Mouse (Mus musculus) heart, embryonic 12.5 days (tissue): ENCODE results near the gene Galt. TPM values are rescaled to one million over a fixed set of nuclear protein-coding genes. Genes with fewer than 3 reads are reported as not detected.

Experiments used
- ATAC-seq: fragments of 200-750 bp; cut with Nextera tagmentation; 2 replicates; pipeline ENCODE4 v1.8.0; 2017; ENCODE audit warnings: moderate TSS enrichment, moderate library complexity; ENCODE audit not compliant: insufficient number of reproducible peaks, low FRiP score
- H3K27ac ChIP-seq: fragments of 300-500 bp; sonication (generic); 2 replicates; pipeline ENCODE4 v1.5.1; 2016; ENCODE audit warnings: mild to moderate bottlenecking, moderate library complexity; ENCODE audit not compliant: poor library complexity, severe bottlenecking
- H3K27me3 ChIP-seq: fragments of 300-500 bp; sonication (generic); replicated peaks from 2 replicates; pipeline ENCODE4 v1.6.1; 2016; ENCODE audit warnings: mild to moderate bottlenecking, moderate library complexity
- H3K36me3 ChIP-seq: fragments of 300-500 bp; sonication (generic); 2 replicates; pipeline ENCODE4 v1.6.1; 2016; ENCODE audit warnings: mild to moderate bottlenecking, moderate library complexity
- H3K4me1 ChIP-seq: fragments of 300-500 bp; sonication (generic); replicated peaks from 2 replicates; pipeline ENCODE4 v1.6.1; 2016; ENCODE audit warnings: mild to moderate bottlenecking
- H3K4me2 ChIP-seq: fragments of 300-500 bp; sonication (generic); 2 replicates; pipeline ENCODE4 v1.6.1; 2016; ENCODE audit warnings: mild to moderate bottlenecking, moderate library complexity
- H3K4me3 ChIP-seq: fragments of 300-500 bp; sonication (generic); 2 replicates; pipeline ENCODE4 v1.5.1; 2016; ENCODE audit warnings: mild to moderate bottlenecking
- H3K9ac ChIP-seq: fragments of 300-500 bp; sonication (generic); 2 replicates; pipeline ENCODE4 v1.6.1; 2016; ENCODE audit warnings: mild to moderate bottlenecking, moderate library complexity
- H3K9me3 ChIP-seq: fragments of 300-500 bp; sonication (generic); replicated peaks from 2 replicates; pipeline ENCODE4 v1.6.1; 2016; ENCODE audit warnings: mild to moderate bottlenecking, moderate library complexity
- WGBS: fragments of 180-500 bp; shearing (Covaris S2); methylation state at CpG from one replicate; pipeline ENCODE4 v1.1.7; 2016; 5-methylcytosine and 5-hydroxymethylcytosine counted together
- polyA plus RNA-seq: library from polyadenylated mRNA; unstranded; fragments of >200 nt; fragmentation: Nextera tagmentation; extraction: Ambion mirVana; gene quantifications from 2 replicates; pipeline ENCODE4 v1.2.1, GENCODE M21; 2016

The Galt gene
- polyA plus RNA-seq, 1 experiment from 2014 or later = 54.6 TPM

GRCm38 (mm10) chr4:41715082-41715481, 39.9 kb upstream of the Galt start:
- H3K4me2 ChIP-seq = no peak overlapping the region
- no peak overlapping the region for H3K4me3 ChIP-seq
- H3K4me1 ChIP-seq = peaks cover 23% of the 10 kb centered on the region
- no peaks in the 10 kb centered on the region for H3K9me3 ChIP-seq
- WGBS = 71% methylated on average over 8 of the region's 8 CpGs
- H3K36me3 ChIP-seq = peaks cover 52% of the 10 kb centered on the region
- H3K9ac ChIP-seq = no peak overlapping the region
- no peaks in the 10 kb centered on the region for H3K27me3 ChIP-seq
- no peak for ATAC-seq
- H3K27ac ChIP-seq = no peak overlapping the region

GRCm38 (mm10) chr4:41715596-41715995, 39.4 kb upstream of the Galt start:
- peaks cover 23% of the 10 kb centered on the region for H3K4me1 ChIP-seq
- H3K4me3 ChIP-seq = no peak overlapping the region
- H3K27ac ChIP-seq = no peak overlapping the region
- no peak for ATAC-seq
- WGBS = 84% methylated on average over 5 of the region's 5 CpGs
- H3K9ac ChIP-seq = no peak overlapping the region
- peaks cover 57% of the 10 kb centered on the region for H3K36me3 ChIP-seq
- H3K4me2 ChIP-seq = no peak overlapping the region
- H3K27me3 ChIP-seq = no peaks in the 10 kb centered on the region
- H3K9me3 ChIP-seq = no peaks in the 10 kb centered on the region

GRCm38 (mm10) chr4:41716834-41717233, 38.2 kb upstream of the Galt start:
- no peak overlapping the region for H3K4me2 ChIP-seq
- peaks cover 53% of the 10 kb centered on the region for H3K36me3 ChIP-seq
- peaks cover 21% of the 10 kb centered on the region for H3K4me1 ChIP-seq
- ATAC-seq = no peak
- 52% methylated on average over 6 of the region's 6 CpGs for WGBS
- no peak overlapping the region for H3K27ac ChIP-seq
- no peak overlapping the region for H3K4me3 ChIP-seq
- H3K27me3 ChIP-seq = no peaks in the 10 kb centered on the region
- H3K9ac ChIP-seq = no peak overlapping the region
- H3K9me3 ChIP-seq = no peaks in the 10 kb centered on the region

GRCm38 (mm10) chr4:41722918-41723351, 32.1 kb upstream of the Galt start, which contains the start of gene Dctn3:
Gene Dctn3 (minus strand): TSS chr4:41723170.
- H3K4me3 ChIP-seq = peak within 1 kb of the TSS; percentile 78
- H3K9ac ChIP-seq = peak within 1 kb of the TSS; percentile 85
- H3K36me3 ChIP-seq = peaks cover 27% of the 10 kb centered on the region
- H3K4me1 ChIP-seq = peaks cover 16% of the 10 kb centered on the region
- peak; percentile 95 for ATAC-seq
- peak within 1 kb of the TSS; percentile 84 for H3K4me2 ChIP-seq
- no peaks in the 10 kb centered on the region for H3K9me3 ChIP-seq
- WGBS = under 1% methylated on average over 27 of the region's 27 CpGs
- H3K27me3 ChIP-seq = peaks cover 44% of the 10 kb centered on the region
- no peak within 1 kb of the TSS for H3K27ac ChIP-seq

GRCm38 (mm10) chr4:41726826-41727621, 28.0 kb upstream of the Galt start:
- Histone ChIP-seq H3K36me3 (no peaks in the 10 kb centered on the region), H3K27me3 (peaks cover 82% of the 10 kb centered on the region), H3K9me3 (no peaks in the 10 kb centered on the region), H3K4me3 (no peak overlapping the region), H3K4me2 (no peak overlapping the region), H3K4me1 (peaks cover 12% of the 10 kb centered on the region), H3K9ac (no peak overlapping the region), H3K27ac (no peak overlapping the region)
- 15% methylated on average over 20 of the region's 20 CpGs for WGBS
- ATAC-seq = no peak

- peaks cover 74% of the 10 kb centered on the region for H3K27me3 ChIP-seq
- no peak for ATAC-seq
- peak within 1 kb of the TSS; percentile 41 for H3K4me3 ChIP-seq
- peak within 1 kb of the TSS; percentile 66 for H3K4me2 ChIP-seq
- no peak within 1 kb of the TSS for H3K27ac ChIP-seq
- 2% methylated on average over 50 of the region's 50 CpGs for WGBS
- peak within 1 kb of the TSS; percentile 38 for H3K9ac ChIP-seq
- H3K4me1 ChIP-seq = no peaks in the 10 kb centered on the region
- H3K9me3 ChIP-seq = peaks cover 6% of the 10 kb centered on the region; the same call in 1 of the 2 replicates
- H3K36me3 ChIP-seq = no peaks in the 10 kb centered on the region
Measured at GRCm38 (mm10) chr4:41731052-41731765, 23.8 kb upstream of the Galt start, which contains the start of gene Arid3c. Gene Arid3c (minus strand): TSS chr4:41731142.

GRCm38 (mm10) chr4:41737602-41738255, 17.3 kb upstream of the Galt start:
- ATAC-seq = no peak
- Histone ChIP-seq H3K4me1 (peaks cover 14% of the 10 kb centered on the region), H3K36me3 (peaks cover 14% of the 10 kb centered on the region), H3K9ac (no peak overlapping the region), H3K4me3 (no peak overlapping the region), H3K9me3 (peaks cover 6% of the 10 kb centered on the region; the same call in 1 of the 2 replicates), H3K27ac (no peak overlapping the region), H3K4me2 (no peak overlapping the region), H3K27me3 (peaks cover 14% of the 10 kb centered on the region)
- 40% methylated on average over 8 of the region's 8 CpGs for WGBS

GRCm38 (mm10) chr4:41738256-41738603, 16.8 kb upstream of the Galt start:
- no peak overlapping the region for H3K4me2 ChIP-seq
- 73% methylated on average over 1 of the region's 1 CpGs for WGBS
- H3K9me3 ChIP-seq = peaks cover 6% of the 10 kb centered on the region; the same call in 1 of the 2 replicates
- peaks cover 9% of the 10 kb centered on the region for H3K27me3 ChIP-seq
- H3K4me3 ChIP-seq = no peak overlapping the region
- peaks cover 14% of the 10 kb centered on the region for H3K36me3 ChIP-seq
- H3K9ac ChIP-seq = no peak overlapping the region
- no peak for ATAC-seq
- H3K27ac ChIP-seq = no peak overlapping the region
- peaks cover 14% of the 10 kb centered on the region for H3K4me1 ChIP-seq

GRCm38 (mm10) chr4:41739260-41739659, 15.8 kb upstream of the Galt start:
- H3K4me2 ChIP-seq = no peak overlapping the region
- H3K4me3 ChIP-seq = no peak overlapping the region
- 93% methylated on average over 13 of the region's 13 CpGs for WGBS
- H3K4me1 ChIP-seq = peaks cover 14% of the 10 kb centered on the region
- H3K27ac ChIP-seq = no peak overlapping the region
- no peak for ATAC-seq
- H3K36me3 ChIP-seq = peaks cover 14% of the 10 kb centered on the region
- H3K9me3 ChIP-seq = peaks cover 6% of the 10 kb centered on the region; the same call in 1 of the 2 replicates
- H3K27me3 ChIP-seq = no peaks in the 10 kb centered on the region; the same call in 1 of the 2 replicates
- H3K9ac ChIP-seq = 0 out of 2 replicates have a peak overlapping the region, but pooled peaks have one; percentile 48

GRCm38 (mm10) chr4:41740380-41741157, 14.5 kb upstream of the Galt start:
- WGBS = under 1% methylated on average over 48 of the region's 48 CpGs
- Histone ChIP-seq H3K4me3 (peak overlapping the region; percentile 72), H3K4me1 (peaks cover 14% of the 10 kb centered on the region), H3K27ac (peak overlapping the region; percentile 58), H3K4me2 (peak overlapping the region; percentile 96), H3K27me3 (no peaks in the 10 kb centered on the region), H3K36me3 (peaks cover 14% of the 10 kb centered on the region), H3K9me3 (peaks cover 3% of the 10 kb centered on the region; the same call in 1 of the 2 replicates), H3K9ac (peak overlapping the region; percentile 79)
- peak; percentile 78 for ATAC-seq
